Mouse (Mus musculus): ENCODE data around the gene Ttc22.

DNA sequence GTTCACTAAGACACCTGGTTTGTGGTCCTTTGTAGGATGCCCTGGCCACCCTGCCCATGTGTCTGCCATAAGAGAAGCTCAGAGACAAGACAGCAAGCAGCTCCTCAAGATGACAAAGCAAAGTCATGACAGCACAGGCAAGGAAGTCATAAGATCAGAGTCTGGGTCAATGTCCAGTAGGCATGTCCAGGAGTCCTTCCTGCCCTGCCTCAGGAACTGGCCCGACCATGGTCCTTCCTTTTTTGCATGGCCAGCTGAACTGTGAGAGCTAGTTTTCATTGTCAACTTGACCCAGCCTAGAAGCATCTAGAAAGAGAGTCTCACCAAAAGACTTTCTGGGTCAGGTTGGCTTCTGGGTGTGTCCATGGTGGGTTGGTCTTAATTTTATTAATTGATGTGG, 14.3 kb upstream of the Ttc22 start:
- TF ChIP-seq CHD2 (IDR thresholded peaks at IDR 0.05; ENCODE audit: low read length), result no peak
- no peak for TF ChIP-seq USF1 (IDR thresholded peaks at IDR 0.05; ENCODE audit: low read depth, low read length)
- TF ChIP-seq MAFK (IDR thresholded peaks at IDR 0.05; ENCODE audit: borderline replicate concordance, low read depth, low read length), result no peak
- no peak for TF ChIP-seq CTCF (IDR thresholded peaks at IDR 0.05 in 2 of 3, conservative IDR thresholded peaks at IDR 0.05 in 1 of 3; ENCODE audit: control insufficient read depth in 1 of 3, insufficient read depth in 1 of 3, low read depth in 2 of 3, low read length in 3 of 3, poor library complexity in 1 of 3, severe bottlenecking in 1 of 3)

Measured in MEL (cell line).